Mouse (Mus musculus) stomach, embryonic 16.5 days (tissue): ENCODE data around the gene Znrf3. TPM values are rescaled to one million over a fixed set of nuclear protein-coding genes. Genes with fewer than 3 reads are reported as not detected.

Source experiments
- ATAC-seq: fragments of 200-750 bp; cut with Nextera tagmentation; 2 replicates; pipeline ENCODE4 v1.8.0; 2017; ENCODE audit warnings: moderate number of reproducible peaks, moderate TSS enrichment; ENCODE audit not compliant: insufficient read depth, low FRiP score
- H3K27ac ChIP-seq: fragments of 300-500 bp; sonication (generic); 2 replicates; pipeline ENCODE4 v1.5.1; 2014; ENCODE audit warnings: low read length
- H3K27me3 ChIP-seq: fragments of 300-500 bp; sonication (generic); 2 replicates; pipeline ENCODE4 v1.6.1; 2014; ENCODE audit warnings: low read length, control low read depth, mixed read lengths; ENCODE audit not compliant: control insufficient read depth, insufficient read depth
- H3K36me3 ChIP-seq: fragments of 300-500 bp; sonication (generic); 2 replicates; pipeline ENCODE4 v1.6.1; 2014; ENCODE audit warnings: low read length; ENCODE audit not compliant: control insufficient read depth, insufficient read depth
- H3K4me1 ChIP-seq: fragments of 300-500 bp; sonication (generic); 2 replicates; pipeline ENCODE4 v1.6.1; 2014; ENCODE audit warnings: low read length, control low read depth, mixed read lengths; ENCODE audit not compliant: control insufficient read depth, insufficient read depth
- H3K4me2 ChIP-seq: fragments of 300-500 bp; sonication (generic); 2 replicates; pipeline ENCODE4 v1.6.1; 2014; ENCODE audit warnings: low read depth, low read length, mixed read lengths
- H3K4me3 ChIP-seq: fragments of 300-500 bp; sonication (generic); replicated peaks from 2 replicates; pipeline ENCODE4 v1.5.1; 2014; ENCODE audit warnings: mild to moderate bottlenecking, low read length
- H3K9ac ChIP-seq: fragments of 300-500 bp; sonication (generic); 2 replicates; pipeline ENCODE4 v1.6.1; 2014; ENCODE audit warnings: low read length
- H3K9me3 ChIP-seq: fragments of 300-500 bp; sonication (generic); replicated peaks from 2 replicates; pipeline ENCODE4 v1.6.1; 2016; ENCODE audit warnings: low read length, control low read depth; ENCODE audit not compliant: control insufficient read depth
- WGBS: fragments of 180-500 bp; shearing (Covaris S2); extraction: QIAGEN DNeasy Blood & Tissue Kit; methylation state at CpG from one replicate; pipeline ENCODE4 v1.1.7; 2014; 5-methylcytosine and 5-hydroxymethylcytosine counted together
- polyA plus RNA-seq: library from polyadenylated mRNA; unstranded; fragments of >200 nt; fragmentation: Nextera tagmentation; extraction: Ambion mirVana; gene quantifications from 2 replicates; pipeline ENCODE4 v1.2.1, GENCODE M21; 2015

The Znrf3 gene
- polyA plus RNA-seq, 1 experiment from 2014 or later, result 13.3 TPM

GRCm38 (mm10) chr11:5261508-5262392, 182.9 kb downstream of the Znrf3 start, which contains the start of gene Kremen1:
Gene Kremen1 (minus strand): TSS chr11:5261558.
- Histone ChIP-seq H3K9ac (peak within 1 kb of the TSS; percentile 96), H3K4me2 (peak within 1 kb of the TSS; percentile 79), H3K9me3 (no peaks in the 10 kb centered on the region), H3K27ac (peak within 1 kb of the TSS; percentile 84), H3K36me3 (no peaks in the 10 kb centered on the region), H3K4me1 (peaks cover 14% of the 10 kb centered on the region), H3K27me3 (no peaks in the 10 kb centered on the region), H3K4me3 (peak within 1 kb of the TSS; percentile 83)
- 3% methylated on average over 66 of the region's 80 CpGs for WGBS
- peak; percentile 98 for ATAC-seq

GRCm38 (mm10) chr11:5260942-5261459, 183.6 kb downstream of the Znrf3 start:
- no peaks in the 10 kb centered on the region for H3K36me3 ChIP-seq
- WGBS, result under 1% methylated on average over 42 of the region's 42 CpGs

GRCm38 (mm10) chr11:5259944-5260598, 184.6 kb downstream of the Znrf3 start:
- Histone ChIP-seq H3K4me1 (peaks cover 21% of the 10 kb centered on the region), H3K4me2 (peak overlapping the region; percentile 79), H3K4me3 (peak overlapping the region; percentile 83), H3K27ac (peak overlapping the region; percentile 24; the same call in 1 of the 2 replicates), H3K9me3 (no peaks in the 10 kb centered on the region), H3K9ac (peak overlapping the region; percentile 96), H3K36me3 (no peaks in the 10 kb centered on the region), H3K27me3 (no peaks in the 10 kb centered on the region)
- ATAC-seq, result no peak
- WGBS, result 35% methylated on average over 10 of the region's 10 CpGs

More at GRCm38 (mm10) chr11:5260942-5261459, 183.6 kb downstream of the Znrf3 start:
- peak; percentile 19 for ATAC-seq
- peak overlapping the region; percentile 83 for H3K4me3 ChIP-seq
- peak overlapping the region; percentile 79 for H3K4me2 ChIP-seq
- no peaks in the 10 kb centered on the region for H3K27me3 ChIP-seq
- peaks cover 21% of the 10 kb centered on the region for H3K4me1 ChIP-seq
- H3K27ac ChIP-seq, result peak overlapping the region; percentile 84
- no peaks in the 10 kb centered on the region for H3K9me3 ChIP-seq
- H3K9ac ChIP-seq, result peak overlapping the region; percentile 96

- peaks cover 21% of the 10 kb centered on the region for H3K4me1 ChIP-seq
- H3K9me3 ChIP-seq, result no peaks in the 10 kb centered on the region
- no peak for ATAC-seq
- no peak overlapping the region for H3K4me3 ChIP-seq
- no peaks in the 10 kb centered on the region for H3K27me3 ChIP-seq
- H3K36me3 ChIP-seq, result no peaks in the 10 kb centered on the region
- WGBS, result 96% methylated on average over 6 of the region's 6 CpGs
- H3K27ac ChIP-seq, result no peak overlapping the region
- H3K4me2 ChIP-seq, result no peak overlapping the region
- H3K9ac ChIP-seq, result no peak overlapping the region
Observed at GRCm38 (mm10) chr11:5258036-5258435, 186.6 kb downstream of the Znrf3 start.

- no peaks in the 10 kb centered on the region for H3K36me3 ChIP-seq
- no peak overlapping the region for H3K4me2 ChIP-seq
- no peaks in the 10 kb centered on the region for H3K27me3 ChIP-seq
- no peak for ATAC-seq
- H3K9ac ChIP-seq, result no peak overlapping the region
- WGBS, result 74% methylated on average over 13 of the region's 13 CpGs
- peaks cover 25% of the 10 kb centered on the region for H3K4me1 ChIP-seq
- 0 out of 2 replicates have a peak overlapping the region, but pooled peaks have one; percentile 56 for H3K27ac ChIP-seq
- no peaks in the 10 kb centered on the region for H3K9me3 ChIP-seq
- no peak overlapping the region for H3K4me3 ChIP-seq
Observed at GRCm38 (mm10) chr11:5257151-5257862, 187.3 kb downstream of the Znrf3 start.

- no peaks in the 10 kb centered on the region for H3K36me3 ChIP-seq
- H3K4me3 ChIP-seq, result no peak overlapping the region
- no peaks in the 10 kb centered on the region for H3K27me3 ChIP-seq
- H3K4me1 ChIP-seq, result peaks cover 24% of the 10 kb centered on the region
- no peak for ATAC-seq
- H3K27ac ChIP-seq, result peak overlapping the region; percentile 47
- 51% methylated on average over 9 of the region's 9 CpGs for WGBS
- H3K9me3 ChIP-seq, result no peaks in the 10 kb centered on the region
- H3K9ac ChIP-seq, result no peak overlapping the region
- no peak overlapping the region for H3K4me2 ChIP-seq
Observed at GRCm38 (mm10) chr11:5255509-5256014, 189.1 kb downstream of the Znrf3 start.

- Histone ChIP-seq H3K27ac (no peak overlapping the region), H3K4me2 (no peak overlapping the region), H3K27me3 (no peaks in the 10 kb centered on the region), H3K36me3 (no peaks in the 10 kb centered on the region), H3K4me1 (peaks cover 17% of the 10 kb centered on the region), H3K4me3 (no peak overlapping the region), H3K9me3 (no peaks in the 10 kb centered on the region), H3K9ac (no peak overlapping the region)
- 68% methylated on average over 2 of the region's 2 CpGs for WGBS
- no peak for ATAC-seq
Observed at GRCm38 (mm10) chr11:5254016-5254415, 190.6 kb downstream of the Znrf3 start.

- ATAC-seq, result no peak
- Histone ChIP-seq H3K9me3 (no peaks in the 10 kb centered on the region), H3K27ac (no peak overlapping the region), H3K36me3 (no peaks in the 10 kb centered on the region), H3K4me1 (peaks cover 17% of the 10 kb centered on the region), H3K4me3 (no peak overlapping the region), H3K9ac (no peak overlapping the region), H3K4me2 (no peak overlapping the region), H3K27me3 (no peaks in the 10 kb centered on the region)
- WGBS, result 46% methylated on average over 3 of the region's 3 CpGs
Observed at GRCm38 (mm10) chr11:5253528-5253927, 191.1 kb downstream of the Znrf3 start.
